Mouse (Mus musculus) testis, adult 2 months (tissue): ENCODE measurements around the gene Tor4a.

Source experiments
- CTCF ChIP-seq: fragments of 200-500 bp; IDR thresholded peaks from 2 replicates; pipeline ENCODE4 v1.5.1; 2012; ENCODE audit warnings: low read depth, mild to moderate bottlenecking, inconsistent platforms, low read length, moderate library complexity; ENCODE audit not compliant: control insufficient read depth, insufficient read depth, insufficient replicate concordance
- POLR2A ChIP-seq: fragments of 200-500 bp; IDR thresholded peaks from 2 replicates; pipeline ENCODE4 v1.6.1; 2012; ENCODE audit warnings: low read depth, mild to moderate bottlenecking, inconsistent platforms, low read length, moderate library complexity; ENCODE audit not compliant: control insufficient read depth

DNA sequence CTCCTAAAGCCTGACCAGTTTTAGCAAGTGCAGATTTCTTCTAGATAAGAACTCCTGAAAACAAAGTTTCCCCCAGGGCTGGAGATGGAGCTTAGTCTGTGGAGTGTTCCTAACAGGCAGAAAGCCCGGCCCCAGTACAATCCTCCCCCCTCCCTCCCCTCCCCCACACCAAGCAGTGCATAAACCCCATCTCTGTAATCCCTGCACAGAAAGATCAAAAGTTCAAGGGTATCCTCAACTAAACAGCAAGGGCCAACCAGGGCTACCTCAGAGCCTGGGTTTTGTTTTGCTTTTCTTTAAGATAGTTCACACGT, 28.1 kb downstream of the Tor4a start:
- TF ChIP-seq CTCF (no peak), POLR2A (no peak)
